Mouse (Mus musculus) kidney, postnatal 0 days (tissue): ENCODE results near the gene Kbtbd4. TPM values are rescaled to one million over a fixed set of nuclear protein-coding genes. Genes with fewer than 3 reads are reported as not detected.

Source experiments
- ATAC-seq: fragments of 200-750 bp; cut with Nextera tagmentation; replicated peaks from 2 replicates; pipeline ENCODE4 v1.8.0; 2017; ENCODE audit warnings: low read depth, moderate number of reproducible peaks, moderate TSS enrichment, moderate library complexity; ENCODE audit not compliant: low FRiP score
- DNase-seq: peaks from one replicate; pipeline ENCODE4 v3.0.0-alpha.2; 2016; ENCODE audit warnings: low spot score
- H3K27ac ChIP-seq: fragments of 300-500 bp; sonication (generic); 2 replicates; pipeline ENCODE4 v1.5.1; 2014; ENCODE audit warnings: mild to moderate bottlenecking
- H3K27me3 ChIP-seq: fragments of 300-500 bp; sonication (generic); 2 replicates; pipeline ENCODE4 v1.6.1; 2014; ENCODE audit warnings: low read length, mixed read lengths; ENCODE audit not compliant: insufficient read depth
- H3K36me3 ChIP-seq: fragments of 300-500 bp; sonication (generic); 2 replicates; pipeline ENCODE4 v1.6.1; 2014; ENCODE audit warnings: low read length, mixed read lengths; ENCODE audit not compliant: insufficient read depth
- H3K4me1 ChIP-seq: fragments of 300-500 bp; sonication (generic); replicated peaks from 2 replicates; pipeline ENCODE4 v1.6.1; 2014; ENCODE audit warnings: antibody characterized with exemption, low read length, mixed read lengths; ENCODE audit not compliant: insufficient read depth
- H3K4me2 ChIP-seq: fragments of 300-500 bp; sonication (generic); 2 replicates; pipeline ENCODE4 v1.6.1; 2014; ENCODE audit warnings: mild to moderate bottlenecking, low read length, moderate library complexity, mixed read lengths
- H3K4me3 ChIP-seq: fragments of 300-500 bp; sonication (generic); replicated peaks from 2 replicates; pipeline ENCODE4 v1.5.1; 2014; ENCODE audit warnings: low read depth, low read length
- H3K9ac ChIP-seq: fragments of 300-500 bp; sonication (generic); 2 replicates; pipeline ENCODE4 v1.6.1; 2014; ENCODE audit warnings: low read depth, low read length
- H3K9me3 ChIP-seq: fragments of 300-500 bp; sonication (generic); replicated peaks from 2 replicates; pipeline ENCODE4 v1.6.1; 2016; ENCODE audit warnings: low read length, inconsistent platforms, mixed read lengths
- CTCF ChIP-seq: IDR thresholded peaks from 2 replicates; pipeline ENCODE4 v1.5.1; 2016; ENCODE audit warnings: antibody characterized with exemption, low read depth, mild to moderate bottlenecking, moderate library complexity
- WGBS: fragments of 180-500 bp; shearing (Covaris S2); extraction: QIAGEN DNeasy Blood & Tissue Kit; methylation state at CpG from one replicate; pipeline ENCODE4 v1.1.7; 2014; 5-methylcytosine and 5-hydroxymethylcytosine counted together
- polyA plus RNA-seq: library from polyadenylated mRNA; unstranded; fragments of >200 nt; fragmentation: Nextera tagmentation; extraction: Ambion mirVana; gene quantifications from 2 replicates; pipeline ENCODE4 v1.2.1, GENCODE M21; 2015

The Kbtbd4 gene
- polyA plus RNA-seq, 1 experiment from 2014 or later, result 33.8 TPM

DNA sequence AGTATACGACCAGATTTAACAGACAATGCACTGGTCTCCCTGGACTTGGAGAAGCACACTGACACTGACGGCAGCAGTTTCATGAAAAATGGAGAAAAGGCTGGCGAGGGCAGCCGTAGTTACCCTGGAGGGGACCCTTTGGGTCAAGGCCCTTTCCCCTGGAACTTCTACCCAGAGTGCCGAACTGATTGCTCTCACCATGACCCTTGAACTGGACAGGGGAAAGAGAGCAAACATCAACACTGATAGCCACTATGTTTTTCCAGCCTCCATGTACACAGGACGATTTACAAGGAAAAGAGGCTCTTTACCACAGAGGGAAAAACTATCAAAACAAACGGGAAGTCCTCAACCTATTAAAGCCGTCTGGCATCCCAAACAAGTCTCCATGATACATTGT lies 27.3 kb downstream of the Kbtbd4 start:
- no peak overlapping the region for H3K4me2 ChIP-seq
- ATAC-seq, result no peak
- H3K4me1 ChIP-seq, result no peaks in the 10 kb centered on the region
- no peak overlapping the region for H3K27ac ChIP-seq
- no peaks in the 10 kb centered on the region for H3K27me3 ChIP-seq
- 40% methylated on average over 8 of the region's 8 CpGs for WGBS
- no peak for TF ChIP-seq CTCF
- no peak overlapping the region for H3K4me3 ChIP-seq
- DNase-seq, result no peak
- H3K9ac ChIP-seq, result no peak overlapping the region
- no peaks in the 10 kb centered on the region for H3K9me3 ChIP-seq
- no peaks in the 10 kb centered on the region for H3K36me3 ChIP-seq

DNA sequence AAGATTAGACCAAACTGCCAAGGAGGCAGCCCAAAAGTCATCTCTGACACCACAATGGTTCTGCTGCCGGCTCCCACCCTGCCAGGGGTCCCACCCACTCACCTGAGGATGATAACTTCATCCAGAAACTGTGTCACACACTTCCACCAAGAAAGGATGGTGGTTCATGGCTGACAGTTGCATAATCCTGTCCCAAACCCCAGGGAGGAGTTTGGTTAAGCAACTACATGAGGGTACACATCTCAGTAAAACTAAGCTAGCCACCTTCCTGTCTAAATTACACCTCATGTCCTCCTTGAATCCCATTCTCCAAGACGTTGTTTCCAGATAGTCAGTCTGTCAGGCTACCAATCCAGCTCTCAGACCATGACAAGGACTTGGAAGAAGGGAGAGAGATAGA lies 27.7 kb downstream of the Kbtbd4 start:
- no peak overlapping the region for H3K9ac ChIP-seq
- H3K27ac ChIP-seq, result no peak overlapping the region
- TF ChIP-seq CTCF, result no peak
- DNase-seq (no peak), ATAC-seq (no peak)
- no peaks in the 10 kb centered on the region for H3K27me3 ChIP-seq
- H3K4me3 ChIP-seq, result no peak overlapping the region
- WGBS, result 52% methylated on average over 2 of the region's 2 CpGs
- no peaks in the 10 kb centered on the region for H3K36me3 ChIP-seq
- no peaks in the 10 kb centered on the region for H3K4me1 ChIP-seq
- no peaks in the 10 kb centered on the region for H3K9me3 ChIP-seq
- H3K4me2 ChIP-seq, result no peak overlapping the region

DNA sequence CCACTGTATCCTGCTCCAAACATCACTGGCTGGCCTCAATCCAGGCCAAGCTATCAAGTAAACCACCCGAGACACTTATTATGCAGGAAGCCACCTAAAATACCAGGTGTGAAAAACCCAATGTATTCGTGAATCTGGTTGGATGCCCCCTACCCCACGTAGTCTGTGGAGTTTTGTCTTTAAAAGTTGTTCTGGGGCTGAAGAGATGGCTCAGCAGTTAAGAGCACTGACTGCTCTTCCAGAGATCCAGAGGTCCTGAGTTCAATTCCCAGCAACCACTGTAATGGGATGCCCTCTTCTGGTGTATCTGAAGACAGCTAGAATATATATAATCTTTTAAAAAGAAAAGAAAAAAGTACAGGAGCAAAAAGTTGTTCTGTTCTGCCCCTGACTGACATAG lies 33.8 kb downstream of the Kbtbd4 start:
- 74% methylated on average over 3 of the region's 3 CpGs for WGBS
- H3K27ac ChIP-seq, result no peak overlapping the region
- no peak for ATAC-seq

DNA sequence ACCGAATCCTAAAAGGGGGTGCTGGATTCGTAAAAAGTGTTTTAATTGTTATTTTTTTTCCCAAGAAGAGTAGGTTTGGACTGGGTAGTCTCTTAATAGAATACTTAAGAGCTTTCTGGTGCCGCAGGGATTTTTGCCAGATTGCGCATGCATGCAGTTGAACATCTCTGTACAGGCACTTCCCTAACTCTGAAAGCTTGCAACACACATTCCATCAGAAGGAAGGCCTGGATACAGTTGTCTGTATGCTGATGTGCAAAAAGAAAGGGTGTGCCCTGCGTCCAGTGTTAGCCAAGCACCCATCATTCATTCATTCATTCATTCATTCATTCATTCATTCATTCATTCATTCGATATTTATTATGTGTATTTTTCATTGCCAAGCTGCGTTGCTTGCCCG lies 35.2 kb downstream of the Kbtbd4 start:
- H3K27me3 ChIP-seq, result no peaks in the 10 kb centered on the region
- H3K36me3 ChIP-seq, result no peaks in the 10 kb centered on the region
- WGBS, result 41% methylated on average over 8 of the region's 8 CpGs
- peaks cover 12% of the 10 kb centered on the region for H3K4me1 ChIP-seq
- H3K27ac ChIP-seq, result peak overlapping the region; percentile 95
- DNase-seq (no peak), ATAC-seq (peak; percentile 53)
- no peak for TF ChIP-seq CTCF
- H3K9me3 ChIP-seq, result no peaks in the 10 kb centered on the region
- peak overlapping the region; percentile 95; the same call in 1 of the 2 replicates for H3K9ac ChIP-seq
- H3K4me3 ChIP-seq, result peak overlapping the region; percentile 99
- H3K4me2 ChIP-seq, result peak overlapping the region; percentile 70

More for the DNA sequence above, 33.8 kb downstream of the Kbtbd4 start:
- Histone ChIP-seq H3K9ac (no peak overlapping the region), H3K4me1 (peaks cover 12% of the 10 kb centered on the region), H3K27me3 (no peaks in the 10 kb centered on the region), H3K9me3 (no peaks in the 10 kb centered on the region), H3K4me2 (no peak overlapping the region), H3K36me3 (no peaks in the 10 kb centered on the region), H3K4me3 (no peak overlapping the region)
- TF ChIP-seq CTCF, result no peak
- DNase-seq, result no peak

DNA sequence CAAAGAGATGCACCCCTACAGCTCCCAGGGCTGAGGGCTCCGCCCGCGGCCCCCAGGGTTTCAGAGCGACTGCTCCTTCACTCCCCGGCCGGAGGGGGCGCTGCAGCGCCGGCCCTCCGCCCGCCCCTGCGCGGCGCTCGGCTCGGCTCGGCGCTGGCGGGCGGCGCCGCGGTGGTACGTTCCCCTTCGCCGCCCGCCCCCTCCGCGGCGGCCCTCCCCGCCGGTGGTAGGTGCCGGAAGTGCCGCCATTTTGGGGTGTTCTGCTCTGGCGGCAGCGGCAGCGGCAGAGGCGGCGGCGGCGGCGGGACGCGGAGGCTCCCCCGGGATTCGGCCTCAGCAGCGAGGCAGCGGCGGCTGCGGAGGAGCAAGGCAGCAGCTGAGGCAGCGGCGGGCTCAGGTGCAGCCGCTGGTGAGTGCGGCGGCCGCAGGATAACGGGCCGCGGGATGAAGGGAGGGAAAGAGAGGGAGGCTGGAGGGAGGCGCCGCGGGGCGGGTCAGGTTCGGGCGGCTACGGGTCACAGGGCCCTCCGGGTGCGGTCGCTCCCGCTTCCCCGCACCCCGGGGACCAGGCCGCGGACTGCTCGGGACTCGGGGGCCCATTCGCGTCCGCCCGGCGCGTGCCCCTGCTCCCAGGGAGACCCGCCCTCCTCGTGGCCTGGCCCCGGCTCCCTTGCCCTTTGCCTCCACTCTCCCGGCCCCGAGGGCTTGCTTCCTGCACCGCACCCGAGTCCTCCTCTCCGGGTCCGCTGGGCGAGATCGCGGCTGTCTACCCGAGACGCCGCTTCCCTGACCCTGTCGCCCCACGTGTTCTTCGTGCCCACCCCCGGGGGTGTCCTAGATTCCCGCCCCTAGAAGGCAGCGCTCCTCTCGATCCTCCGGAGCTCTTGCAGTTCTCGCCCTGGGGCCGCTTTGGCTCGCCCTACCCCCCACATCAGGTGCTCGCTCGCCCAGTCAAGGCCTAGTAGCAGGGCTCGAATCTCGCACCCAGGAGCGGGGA lies 36.0 kb downstream of the Kbtbd4 start, which contains the start of gene Celf1:
Gene Celf1, plus strand, starts transcription at position 150 of the 997 bp plus-strand sequence.
- ATAC-seq, result peak; percentile 95
- Histone ChIP-seq H3K27me3 (no peaks in the 10 kb centered on the region), H3K9ac (peak within 1 kb of the TSS; percentile 95), H3K4me2 (peak within 1 kb of the TSS; percentile 70), H3K36me3 (no peaks in the 10 kb centered on the region), H3K9me3 (no peaks in the 10 kb centered on the region), H3K4me1 (peaks cover 12% of the 10 kb centered on the region), H3K27ac (peak within 1 kb of the TSS; percentile 95), H3K4me3 (peak within 1 kb of the TSS; percentile 99)
- DNase-seq, result peak; percentile 91
- 1% methylated on average over 105 of the region's 113 CpGs for WGBS
- peak; percentile 59 for TF ChIP-seq CTCF

DNA sequence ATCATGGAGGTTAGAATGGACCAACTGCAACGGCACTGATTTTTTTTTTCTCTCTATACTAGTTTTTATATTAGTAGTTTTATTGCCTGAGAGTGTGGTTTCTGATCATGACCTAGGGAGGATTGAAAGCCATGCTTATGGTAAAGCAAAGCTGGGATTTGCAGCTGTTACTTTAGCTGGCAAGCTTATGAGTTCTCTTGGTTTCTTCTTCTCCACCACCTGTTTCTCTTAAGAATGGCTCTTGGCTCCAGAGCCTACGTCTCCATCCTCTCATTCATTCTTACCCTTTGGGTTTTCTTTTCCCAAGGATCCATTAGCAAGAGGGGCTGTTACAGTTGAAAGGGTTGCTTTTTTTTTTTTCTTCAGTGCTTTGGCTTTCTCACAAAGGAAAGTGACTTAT lies 37.2 kb downstream of the Kbtbd4 start:
- Histone ChIP-seq H3K9ac (no peak overlapping the region), H3K4me1 (peaks cover 12% of the 10 kb centered on the region), H3K36me3 (no peaks in the 10 kb centered on the region), H3K27ac (no peak overlapping the region), H3K4me3 (peak overlapping the region; percentile 99), H3K9me3 (no peaks in the 10 kb centered on the region), H3K4me2 (peak overlapping the region; percentile 70), H3K27me3 (no peaks in the 10 kb centered on the region)
- no peak for ATAC-seq
- no peak for DNase-seq
- TF ChIP-seq CTCF, result no peak
- 51% methylated on average over 2 of the region's 2 CpGs for WGBS
